Mouse (Mus musculus): ENCODE results near the gene Cnn2.

The Cnn2 gene

GRCm38 (mm10) chr10:80025889-80026288 is 37.5 kb downstream of the Cnn2 start:
- TF ChIP-seq POU5F1 (IDR thresholded peaks at IDR 0.05; ENCODE audit: borderline replicate concordance, low read length) (no peak), NANOG (IDR thresholded peaks at IDR 0.05; ENCODE audit: borderline replicate concordance, low read length) (no peak), CTCF (conservative IDR thresholded peaks at IDR 0.05; ENCODE audit: low read length) (no peak)
- Histone ChIP-seq H3K4me3 (replicated peaks; ENCODE audit: low read length) (peak overlapping the region; percentile 48), H3K27me3 (ENCODE audit: insufficient read depth, low read length) (no peaks in the 10 kb centered on the region), H3K36me3 (ENCODE audit: insufficient read depth, low read length) (peaks cover 41% of the 10 kb centered on the region), H3K9me3 (ENCODE audit: low read length) (no peaks in the 10 kb centered on the region), H3K4me1 (replicated peaks; ENCODE audit: low read depth, low read length) (peaks cover 94% of the 10 kb centered on the region)

DNA sequence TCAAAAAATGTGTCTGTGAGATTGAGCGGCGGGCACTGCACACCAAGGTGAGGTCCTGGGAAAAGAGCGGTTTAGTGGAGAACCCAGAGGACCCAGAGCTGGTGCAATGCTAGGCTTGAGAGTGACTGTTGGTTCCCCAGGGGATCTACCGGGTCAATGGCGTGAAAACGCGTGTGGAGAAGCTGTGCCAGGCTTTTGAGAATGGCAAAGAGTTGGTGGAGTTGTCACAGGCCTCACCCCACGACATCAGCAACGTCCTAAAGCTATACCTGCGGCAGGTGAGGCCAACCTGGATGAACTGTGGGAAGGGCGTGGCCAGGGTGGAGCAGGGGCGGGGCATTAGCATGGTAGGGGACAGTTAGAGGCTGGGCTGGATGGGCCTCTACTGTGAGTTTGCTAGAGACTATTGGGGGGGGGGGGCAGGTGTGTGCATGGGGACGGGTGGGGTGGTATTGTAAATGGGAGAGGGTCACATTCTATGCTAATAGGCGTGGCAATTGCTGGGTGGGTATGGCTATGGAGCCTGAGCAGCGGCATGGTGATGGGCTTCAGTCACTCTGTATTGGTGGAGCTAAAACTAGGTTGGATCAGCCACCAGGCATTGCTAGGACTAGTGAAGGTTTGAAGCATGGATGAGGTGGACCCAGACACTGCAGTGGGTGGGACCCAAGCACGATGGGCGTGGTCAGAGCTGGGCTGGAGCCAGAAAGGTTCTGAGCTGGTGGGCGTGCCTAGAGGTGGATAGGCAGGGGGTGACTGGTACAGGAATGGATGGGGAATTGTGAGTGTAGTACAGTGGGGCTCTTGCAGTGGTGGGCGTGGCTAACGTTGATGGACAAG is 39.5 kb downstream of the Cnn2 start:
- H3K4me3 ChIP-seq (replicated peaks; ENCODE audit: low read length) = peak overlapping the region; percentile 60
- no peaks in the 10 kb centered on the region for H3K27me3 ChIP-seq (ENCODE audit: insufficient read depth, low read length)
- H3K9me3 ChIP-seq (ENCODE audit: low read length) = no peaks in the 10 kb centered on the region
- TF ChIP-seq NANOG (IDR thresholded peaks at IDR 0.05; ENCODE audit: borderline replicate concordance, low read length) (no peak), POU5F1 (IDR thresholded peaks at IDR 0.05; ENCODE audit: borderline replicate concordance, low read length) (no peak), CTCF (conservative IDR thresholded peaks at IDR 0.05; ENCODE audit: low read length) (no peak)
- H3K4me1 ChIP-seq (replicated peaks; ENCODE audit: low read depth, low read length) = peaks cover 94% of the 10 kb centered on the region
- H3K36me3 ChIP-seq (ENCODE audit: insufficient read depth, low read length) = peaks cover 39% of the 10 kb centered on the region

GRCm38 (mm10) chr10:80028521-80028846 is 40.1 kb downstream of the Cnn2 start:
- Histone ChIP-seq H3K4me3 (replicated peaks; ENCODE audit: low read length) (peak overlapping the region; percentile 60), H3K27me3 (ENCODE audit: insufficient read depth, low read length) (no peaks in the 10 kb centered on the region)
- no peak for TF ChIP-seq CTCF (conservative IDR thresholded peaks at IDR 0.05; ENCODE audit: low read length)
- no peak for TF ChIP-seq POU5F1 (IDR thresholded peaks at IDR 0.05; ENCODE audit: borderline replicate concordance, low read length)
- TF ChIP-seq NANOG (IDR thresholded peaks at IDR 0.05; ENCODE audit: borderline replicate concordance, low read length) = no peak

DNA sequence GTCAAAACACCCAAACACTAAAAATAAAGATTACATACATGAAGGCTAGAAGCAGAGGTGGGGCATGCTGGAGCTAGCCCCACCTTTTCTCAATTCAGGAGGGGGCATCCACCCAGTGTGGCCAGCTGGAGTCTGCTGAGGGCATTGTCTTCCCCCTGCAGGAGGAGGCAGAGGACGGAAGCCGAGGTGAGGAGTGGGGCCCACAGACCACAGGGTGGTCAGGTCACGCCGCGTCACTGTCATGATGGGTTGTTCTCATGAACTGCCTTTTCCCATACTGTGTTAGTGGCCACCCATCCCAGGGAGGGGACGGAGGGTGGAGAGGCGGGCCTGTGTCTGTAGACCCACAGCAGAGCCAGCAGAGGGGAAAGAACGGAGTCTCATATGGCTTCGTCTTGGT is 41.8 kb downstream of the Cnn2 start:
- Histone ChIP-seq H3K9me3 (ENCODE audit: low read length) (no peaks in the 10 kb centered on the region), H3K4me3 (replicated peaks; ENCODE audit: low read length) (no peak overlapping the region), H3K36me3 (ENCODE audit: insufficient read depth, low read length) (peaks cover 53% of the 10 kb centered on the region), H3K4me1 (replicated peaks; ENCODE audit: low read depth, low read length) (peaks cover 94% of the 10 kb centered on the region), H3K27me3 (ENCODE audit: insufficient read depth, low read length) (no peaks in the 10 kb centered on the region)
- TF ChIP-seq CTCF (conservative IDR thresholded peaks at IDR 0.05; ENCODE audit: low read length) = no peak
- no peak for TF ChIP-seq NANOG (IDR thresholded peaks at IDR 0.05; ENCODE audit: borderline replicate concordance, low read length)
- no peak for TF ChIP-seq POU5F1 (IDR thresholded peaks at IDR 0.05; ENCODE audit: borderline replicate concordance, low read length)

More at GRCm38 (mm10) chr10:80028521-80028846, 40.1 kb downstream of the Cnn2 start:
- peaks cover 39% of the 10 kb centered on the region for H3K36me3 ChIP-seq (ENCODE audit: insufficient read depth, low read length)
- H3K4me1 ChIP-seq (replicated peaks; ENCODE audit: low read depth, low read length) = peaks cover 94% of the 10 kb centered on the region
- H3K9me3 ChIP-seq (ENCODE audit: low read length) = no peaks in the 10 kb centered on the region

DNA sequence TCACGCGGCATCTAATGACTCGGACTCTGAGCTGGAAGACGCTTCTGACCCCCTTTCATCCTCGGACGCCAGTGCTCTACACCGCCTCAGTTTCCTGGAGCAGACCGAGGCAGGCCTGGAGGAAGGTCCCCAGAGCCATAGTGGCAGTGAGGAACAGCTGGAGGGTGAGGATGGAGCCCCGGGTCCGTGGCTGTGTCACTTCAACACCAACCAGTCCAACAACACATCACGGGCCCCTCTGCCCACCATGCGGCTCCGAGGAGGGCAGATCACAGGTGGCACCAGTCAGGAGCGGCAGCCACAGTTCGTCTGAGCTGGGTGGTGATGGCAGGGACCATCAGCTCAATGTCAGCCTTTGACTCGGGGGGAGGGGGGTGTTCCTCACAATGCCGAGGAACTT is 42.4 kb downstream of the Cnn2 start:
- TF ChIP-seq CTCF (conservative IDR thresholded peaks at IDR 0.05; ENCODE audit: low read length) = no peak
- TF ChIP-seq POU5F1 (IDR thresholded peaks at IDR 0.05; ENCODE audit: borderline replicate concordance, low read length) = no peak
- no peak for TF ChIP-seq NANOG (IDR thresholded peaks at IDR 0.05; ENCODE audit: borderline replicate concordance, low read length)
- no peaks in the 10 kb centered on the region for H3K9me3 ChIP-seq (ENCODE audit: low read length)
- peaks cover 94% of the 10 kb centered on the region for H3K4me1 ChIP-seq (replicated peaks; ENCODE audit: low read depth, low read length)
- peak overlapping the region; percentile 39 for H3K4me3 ChIP-seq (replicated peaks; ENCODE audit: low read length)
- H3K27me3 ChIP-seq (ENCODE audit: insufficient read depth, low read length) = no peaks in the 10 kb centered on the region
- H3K36me3 ChIP-seq (ENCODE audit: insufficient read depth, low read length) = peaks cover 58% of the 10 kb centered on the region

GRCm38 (mm10) chr10:80032799-80033480 is 44.6 kb downstream of the Cnn2 start:
- no peak for TF ChIP-seq CTCF (conservative IDR thresholded peaks at IDR 0.05; ENCODE audit: low read length)
- TF ChIP-seq POU5F1 (IDR thresholded peaks at IDR 0.05; ENCODE audit: borderline replicate concordance, low read length) = no peak
- no peak for TF ChIP-seq NANOG (IDR thresholded peaks at IDR 0.05; ENCODE audit: borderline replicate concordance, low read length)
- Histone ChIP-seq H3K36me3 (ENCODE audit: insufficient read depth, low read length) (peaks cover 64% of the 10 kb centered on the region), H3K4me1 (replicated peaks; ENCODE audit: low read depth, low read length) (peaks cover 94% of the 10 kb centered on the region)

DNA sequence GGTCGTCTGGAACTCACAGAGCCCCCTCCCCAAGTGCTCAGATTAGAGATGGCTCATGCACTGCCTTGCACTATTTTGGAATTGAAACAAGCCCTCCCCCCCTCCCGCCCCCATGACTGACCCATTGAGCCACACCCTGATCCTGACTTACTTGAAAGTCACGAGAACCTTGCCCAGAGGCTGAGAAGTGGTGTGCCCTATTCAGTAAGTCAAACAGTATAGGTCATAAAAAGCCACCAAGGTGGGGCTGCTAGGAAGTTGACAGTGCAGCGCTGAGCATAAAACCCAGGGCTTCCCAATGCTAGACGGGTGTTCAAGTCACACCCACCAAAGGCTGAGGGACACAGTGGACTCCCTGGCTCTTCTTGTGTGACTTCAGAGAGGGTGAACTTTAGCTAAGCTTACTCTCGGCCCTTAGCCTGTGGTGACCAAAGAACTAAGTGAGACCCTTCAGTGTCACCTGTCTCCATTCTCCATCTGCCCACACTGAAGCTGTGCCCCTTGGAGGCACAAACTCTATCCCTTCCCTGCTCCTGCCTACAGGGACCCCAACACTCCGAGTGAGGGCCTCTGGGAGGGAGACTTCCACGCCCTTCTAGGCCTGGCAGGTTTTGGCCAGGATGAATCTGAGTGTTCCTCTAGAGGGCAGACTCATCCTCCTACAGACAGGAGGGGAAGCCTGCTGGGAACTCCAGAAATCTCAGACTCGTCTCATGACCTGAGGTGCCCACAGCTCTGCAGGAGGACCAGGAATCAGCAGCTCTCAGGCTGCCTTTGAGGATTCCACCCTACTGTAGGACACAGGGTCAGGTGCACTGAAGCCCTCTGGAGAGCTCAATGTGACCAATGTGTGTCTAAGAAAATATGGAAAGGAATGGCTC is 45.4 kb downstream of the Cnn2 start:
- no peaks in the 10 kb centered on the region for H3K27me3 ChIP-seq (ENCODE audit: insufficient read depth, low read length)
- TF ChIP-seq NANOG (IDR thresholded peaks at IDR 0.05; ENCODE audit: borderline replicate concordance, low read length) (no peak), POU5F1 (IDR thresholded peaks at IDR 0.05; ENCODE audit: borderline replicate concordance, low read length) (no peak), CTCF (conservative IDR thresholded peaks at IDR 0.05; ENCODE audit: low read length) (peak; percentile 41)
- no peak overlapping the region for H3K4me3 ChIP-seq (replicated peaks; ENCODE audit: low read length)
- peaks cover 94% of the 10 kb centered on the region for H3K4me1 ChIP-seq (replicated peaks; ENCODE audit: low read depth, low read length)
- peaks cover 71% of the 10 kb centered on the region for H3K36me3 ChIP-seq (ENCODE audit: insufficient read depth, low read length)
- H3K9me3 ChIP-seq (ENCODE audit: low read length) = no peaks in the 10 kb centered on the region

More at GRCm38 (mm10) chr10:80032799-80033480, 44.6 kb downstream of the Cnn2 start:
- H3K9me3 ChIP-seq (ENCODE audit: low read length) = no peaks in the 10 kb centered on the region
- H3K4me3 ChIP-seq (replicated peaks; ENCODE audit: low read length) = peak overlapping the region; percentile 11; the same call in 1 of the 2 replicates
- H3K27me3 ChIP-seq (ENCODE audit: insufficient read depth, low read length) = no peaks in the 10 kb centered on the region

DNA sequence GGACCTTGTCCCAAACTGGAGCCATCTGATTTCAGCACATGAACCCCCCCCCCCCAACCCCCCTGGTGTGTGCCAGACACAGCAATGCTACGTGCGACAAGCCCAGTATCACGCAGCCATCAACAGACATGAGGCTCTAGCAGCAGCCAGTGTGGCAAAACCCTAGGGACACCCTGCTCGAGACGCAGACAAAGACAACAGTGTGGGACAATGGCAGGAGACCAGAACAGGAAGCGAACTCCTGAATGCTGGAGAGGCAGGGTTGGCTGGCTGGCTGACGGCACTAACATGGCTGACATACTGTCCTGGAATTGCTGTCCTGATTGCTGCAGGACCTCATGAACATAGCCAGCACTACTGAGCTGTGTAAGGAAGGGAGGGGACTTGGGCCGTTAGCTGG is 46.8 kb downstream of the Cnn2 start:
- peaks cover 63% of the 10 kb centered on the region for H3K36me3 ChIP-seq (ENCODE audit: insufficient read depth, low read length)
- H3K27me3 ChIP-seq (ENCODE audit: insufficient read depth, low read length) = no peaks in the 10 kb centered on the region
- H3K4me1 ChIP-seq (replicated peaks; ENCODE audit: low read depth, low read length) = peaks cover 89% of the 10 kb centered on the region
- no peaks in the 10 kb centered on the region for H3K9me3 ChIP-seq (ENCODE audit: low read length)
- TF ChIP-seq CTCF (conservative IDR thresholded peaks at IDR 0.05; ENCODE audit: low read length) = no peak
- no peak for TF ChIP-seq NANOG (IDR thresholded peaks at IDR 0.05; ENCODE audit: borderline replicate concordance, low read length)
- TF ChIP-seq POU5F1 (IDR thresholded peaks at IDR 0.05; ENCODE audit: borderline replicate concordance, low read length) = no peak
- peak overlapping the region; percentile 99 for H3K4me3 ChIP-seq (replicated peaks; ENCODE audit: low read length)

All from E14TG2a.4 (cell line).